Mouse (Mus musculus): ENCODE results near the gene Tdp1.

The Tdp1 gene

DNA sequence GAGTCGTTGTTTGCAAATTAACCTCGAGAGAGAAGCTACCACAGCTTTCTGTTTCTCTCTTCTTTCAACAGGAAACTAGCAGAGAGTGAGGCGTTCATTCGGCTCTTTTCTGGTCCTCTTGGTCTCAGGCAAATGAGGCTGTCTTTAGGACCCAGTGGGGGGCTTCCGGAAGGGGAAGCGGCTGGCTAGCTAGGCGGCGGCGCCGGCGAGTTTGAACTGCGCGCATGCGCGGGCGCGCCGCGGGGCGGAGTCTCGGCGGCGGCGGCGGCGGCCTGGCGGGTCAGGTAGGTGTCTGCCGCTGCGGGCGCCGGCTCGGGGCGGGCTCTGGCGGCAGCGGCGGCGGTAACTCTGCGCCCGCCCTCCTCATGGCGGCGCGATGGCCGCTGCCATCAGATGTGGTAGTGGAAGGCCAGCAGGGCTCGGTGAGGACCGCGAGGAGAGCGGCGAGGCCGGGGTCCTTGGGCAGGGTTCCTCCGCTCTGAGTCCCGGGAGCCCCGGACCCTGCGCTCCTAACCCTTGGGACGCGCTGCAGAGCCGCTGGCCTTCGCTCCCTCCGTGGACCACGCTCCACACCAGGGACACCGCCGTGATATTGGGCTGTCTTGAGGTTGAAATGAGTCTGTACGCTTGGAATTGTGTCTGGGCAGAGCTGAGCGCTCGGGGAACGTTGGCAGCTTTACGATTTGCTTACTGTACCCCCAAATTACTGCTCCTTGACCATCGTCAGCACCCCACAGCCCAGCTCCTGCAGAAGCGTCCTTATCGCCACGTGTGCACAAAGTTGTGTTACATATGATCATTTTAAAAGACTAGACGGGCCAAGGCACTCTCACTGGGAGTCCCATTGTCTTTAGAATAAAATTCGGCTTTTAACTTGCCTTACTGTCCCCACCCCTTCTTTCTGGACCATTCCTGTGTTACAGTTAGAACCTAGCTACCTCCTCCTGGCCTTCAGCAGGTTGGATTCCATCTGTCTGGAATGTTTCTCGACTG, at the start of gene Tdp1, which contains the start of gene Efcab11:
Tdp1 (plus strand) TSS at position 249 of the 993 bp plus-strand sequence.
Efcab11 (minus strand) TSS at position 171 of the 993 bp plus-strand sequence.
- peak; percentile 87 for DNase-seq (ENCODE audit: low read depth, low spot score)

GRCm38 (mm10) chr12:99836404-99837131, 47.7 kb upstream of the Tdp1 start:
- DNase-seq (ENCODE audit: low read depth, low spot score): peak; percentile 46

GRCm38 (mm10) chr12:99837528-99837927, 46.8 kb upstream of the Tdp1 start:
- DNase-seq (ENCODE audit: low read depth, low spot score): no peak

GRCm38 (mm10) chr12:99838109-99838508, 46.2 kb upstream of the Tdp1 start:
- DNase-seq (ENCODE audit: low read depth, low spot score): no peak

- DNase-seq (ENCODE audit: low read depth, low spot score): peak; percentile 12
Measured at GRCm38 (mm10) chr12:99838703-99839102, 45.6 kb upstream of the Tdp1 start.

GRCm38 (mm10) chr12:99844951-99845350, 39.4 kb upstream of the Tdp1 start:
- no peak for DNase-seq (ENCODE audit: low read depth, low spot score)

DNA sequence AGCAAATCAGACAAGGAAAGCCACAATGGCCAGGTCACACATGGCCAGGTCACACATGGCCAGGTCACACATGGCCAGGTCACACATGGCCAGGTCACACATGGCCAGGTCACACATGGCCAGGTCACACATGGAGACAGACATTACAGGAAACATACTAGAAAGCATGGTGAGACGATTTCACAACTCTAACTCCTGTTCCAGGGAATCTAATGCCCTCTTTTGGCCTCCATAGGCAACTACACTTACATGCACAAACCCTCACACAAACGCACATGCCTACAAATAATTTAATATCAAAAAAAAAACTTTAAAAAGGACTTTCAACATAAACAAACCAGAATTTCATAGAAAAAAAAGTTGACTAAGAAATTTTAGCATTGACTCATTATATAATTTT, 34.3 kb upstream of the Tdp1 start:
- DNase-seq (ENCODE audit: low read depth, low spot score): no peak

DNA sequence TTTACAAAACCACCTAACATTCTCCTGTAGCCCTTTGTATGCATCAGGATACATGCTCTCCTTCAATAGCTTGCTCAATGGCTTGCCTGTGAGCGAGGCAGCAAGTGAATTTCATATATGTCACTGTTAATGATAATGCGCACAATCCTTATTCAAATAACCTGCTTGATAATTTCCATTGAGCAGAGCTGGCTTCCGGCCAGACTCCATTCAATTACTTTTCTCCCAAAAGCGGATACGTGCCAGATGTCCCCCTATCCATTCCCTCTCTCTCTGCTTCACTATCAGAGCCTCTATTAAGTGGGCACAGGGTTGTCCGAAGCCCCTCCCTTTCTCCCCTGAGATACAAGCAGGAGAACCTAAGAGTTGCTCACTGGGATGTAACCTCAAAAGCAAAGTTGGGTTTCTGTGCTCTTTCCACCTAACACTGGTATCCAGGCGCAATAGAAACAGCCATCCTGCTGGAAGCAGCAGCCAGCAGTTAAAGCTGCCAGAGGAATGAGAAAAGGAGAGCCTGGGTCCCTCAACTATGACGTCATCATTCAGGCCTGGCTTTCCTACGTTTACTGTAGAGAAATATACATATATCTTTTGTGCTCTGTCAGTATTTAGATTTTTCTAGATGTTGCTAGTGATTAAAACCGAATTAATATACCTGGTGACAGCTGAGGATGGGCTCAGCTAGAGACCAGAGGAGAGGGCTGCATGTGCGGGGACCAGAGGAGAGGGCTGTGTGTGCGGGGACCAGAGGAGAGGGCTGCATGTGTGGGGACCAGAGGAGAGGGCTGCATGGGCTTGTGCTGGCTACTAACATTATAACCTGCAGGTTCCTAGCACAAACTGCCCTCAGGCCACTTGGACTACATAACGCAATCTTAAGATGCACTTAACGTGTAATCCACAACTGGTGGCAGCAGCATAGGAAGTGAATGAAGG, 30.7 kb upstream of the Tdp1 start:
- DNase-seq (ENCODE audit: low read depth, low spot score): no peak

- no peak for DNase-seq (ENCODE audit: low read depth, low spot score)
Measured at GRCm38 (mm10) chr12:99856011-99856410, 28.3 kb upstream of the Tdp1 start.

DNA sequence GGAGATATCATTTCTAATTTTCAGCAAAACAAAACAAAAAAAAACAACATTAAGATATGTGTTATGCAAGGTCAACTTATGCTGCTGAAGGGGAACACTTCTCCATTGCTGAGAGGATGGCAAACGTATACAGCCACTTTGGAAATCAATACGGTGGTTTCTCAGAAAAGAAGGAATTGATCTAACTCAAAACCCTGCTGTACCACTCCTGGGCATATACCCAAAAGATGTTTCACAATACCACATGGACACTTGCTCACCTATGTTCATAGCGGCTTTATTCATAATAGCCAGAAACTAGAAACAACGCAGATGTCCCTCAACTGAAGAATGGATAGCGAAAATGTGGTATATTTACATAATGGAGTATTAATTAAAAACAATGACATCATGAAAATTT, 25.7 kb upstream of the Tdp1 start:
- DNase-seq (ENCODE audit: low read depth, low spot score): no peak

DNA sequence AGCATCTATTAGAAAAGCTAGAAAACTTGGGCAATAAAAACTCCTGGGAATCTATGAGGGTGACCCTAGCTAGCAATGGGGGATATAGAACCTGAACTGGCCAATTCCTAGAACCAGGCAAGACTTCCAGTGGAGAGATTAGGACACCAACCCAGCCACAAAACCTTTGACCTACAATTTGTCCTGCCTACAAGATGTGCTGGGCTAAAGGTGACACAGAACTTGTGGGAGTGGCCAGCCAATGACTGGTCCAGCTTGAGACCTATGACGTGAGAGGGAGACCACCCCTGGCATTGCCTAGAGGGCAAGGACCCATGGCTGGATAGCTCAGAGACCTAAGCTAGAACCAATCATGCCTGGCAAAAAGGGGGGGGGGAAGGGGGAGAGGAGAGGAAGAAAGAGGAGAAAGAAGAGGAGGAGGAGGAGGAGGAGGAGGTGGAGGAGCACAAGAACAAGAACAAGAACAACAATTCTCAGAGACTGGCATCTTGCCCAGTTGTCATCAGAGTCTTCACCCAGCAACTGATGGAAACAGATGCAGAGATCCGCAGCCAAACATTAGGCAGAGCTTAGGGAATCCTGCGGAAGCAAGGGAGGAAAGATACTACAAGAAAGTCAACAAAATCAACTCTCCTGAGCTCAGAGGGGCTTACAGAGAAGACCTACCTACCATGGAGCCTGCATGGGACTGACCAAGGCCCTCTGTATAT, 24.8 kb upstream of the Tdp1 start:
- DNase-seq (ENCODE audit: low read depth, low spot score): no peak

GRCm38 (mm10) chr12:99860981-99861380, 23.3 kb upstream of the Tdp1 start:
- no peak for DNase-seq (ENCODE audit: low read depth, low spot score)

DNA sequence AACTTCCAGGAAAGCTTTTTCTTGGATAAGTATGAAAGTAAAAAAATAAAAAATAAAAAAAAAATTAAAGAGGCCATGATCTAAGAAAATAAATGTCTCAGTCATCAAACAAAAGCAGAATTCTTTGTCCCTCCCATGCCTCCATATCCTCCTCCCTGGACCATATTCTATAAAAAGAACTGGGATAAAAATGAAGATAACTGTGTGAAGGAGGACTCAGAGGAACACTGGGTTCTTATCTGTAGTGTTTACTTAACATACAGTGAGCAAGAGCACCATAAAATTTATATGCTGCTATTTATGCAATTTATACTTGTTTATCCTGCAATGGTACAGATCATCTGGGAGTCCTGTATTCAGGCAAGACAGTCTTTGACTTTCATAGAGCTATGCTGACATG, 19.7 kb upstream of the Tdp1 start:
- DNase-seq (ENCODE audit: low read depth, low spot score): no peak

GRCm38 (mm10) chr12:99868821-99869220, 15.5 kb upstream of the Tdp1 start:
- DNase-seq (ENCODE audit: low read depth, low spot score): no peak

DNA sequence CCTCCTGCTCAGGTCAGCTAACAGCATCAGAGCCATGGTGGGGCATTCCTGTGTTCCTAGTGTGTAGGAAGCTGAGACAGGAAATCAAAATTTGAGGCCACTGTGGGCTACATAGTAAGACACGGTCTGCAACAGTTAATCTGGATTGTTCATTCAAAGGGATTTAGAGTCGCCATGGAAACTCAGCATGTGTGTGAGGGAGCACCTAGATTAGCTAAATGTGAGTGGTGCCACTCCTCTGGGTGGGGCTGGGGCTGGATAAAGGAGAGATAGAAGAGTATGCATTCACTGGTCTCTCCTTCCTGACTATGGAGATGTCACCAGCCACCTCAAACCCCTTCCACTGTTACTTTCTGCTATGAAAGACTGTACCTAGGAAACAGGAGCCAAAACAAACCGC, 10.9 kb upstream of the Tdp1 start:
- no peak for DNase-seq (ENCODE audit: low read depth, low spot score)

- no peak for DNase-seq (ENCODE audit: low read depth, low spot score)
Measured at GRCm38 (mm10) chr12:99874609-99875008, 9.7 kb upstream of the Tdp1 start.

DNA sequence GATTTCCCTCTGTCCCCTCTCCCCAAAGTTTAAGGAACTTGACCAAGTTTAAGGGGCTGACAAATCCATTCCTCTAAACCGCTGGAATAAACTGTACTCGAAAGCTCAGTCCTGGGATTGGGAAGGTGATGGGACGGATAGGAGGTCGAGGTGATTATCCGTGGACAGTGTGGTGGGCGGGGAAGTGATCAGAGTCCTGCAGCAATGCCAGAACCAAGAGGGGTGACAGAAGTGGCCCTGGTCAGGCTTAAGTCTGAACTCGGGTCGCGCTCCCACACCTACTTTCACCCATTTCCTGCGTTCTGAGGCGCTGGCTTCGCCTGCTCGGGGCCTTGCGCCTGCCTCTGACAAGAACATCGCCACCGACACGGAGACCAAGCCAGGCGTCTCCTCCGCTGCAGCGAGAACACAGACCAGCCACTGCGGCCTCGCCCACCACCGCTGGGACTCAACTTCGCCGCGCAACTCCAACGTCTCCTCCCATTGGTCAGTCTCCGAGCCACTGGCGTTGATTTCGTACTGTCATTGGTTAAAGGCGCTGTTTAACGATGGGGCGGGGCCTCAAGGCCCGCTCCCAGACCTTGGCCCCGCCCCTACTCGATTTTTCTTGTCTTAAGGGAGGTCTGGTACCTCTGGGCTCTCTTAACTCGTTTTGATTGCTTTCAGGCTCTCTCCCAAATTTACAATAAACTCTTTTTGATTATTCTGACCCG, 1.2 kb upstream of the Tdp1 start:
- peak; percentile 84 for DNase-seq (ENCODE audit: low read depth, low spot score)

DNA sequence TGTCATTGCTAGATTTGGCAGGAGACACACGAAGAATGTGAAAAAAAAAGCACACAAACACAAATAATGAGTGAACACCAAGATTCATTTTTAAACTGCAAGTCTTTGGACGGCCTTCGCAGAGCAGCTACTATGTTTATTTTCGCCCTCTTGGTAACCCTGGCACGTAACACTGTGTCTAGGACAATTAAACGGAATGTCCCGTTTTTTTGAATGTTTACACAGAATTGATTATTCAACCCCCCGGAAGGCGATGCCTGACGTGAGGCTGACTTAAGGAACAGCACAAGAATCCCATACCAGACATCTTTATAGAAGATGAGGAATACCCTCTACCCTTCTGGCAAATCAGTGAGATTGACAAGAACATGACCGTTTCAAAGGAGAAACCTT, 608 bp upstream of the Tdp1 start:
- no peak for DNase-seq (ENCODE audit: low read depth, low spot score)

DNA sequence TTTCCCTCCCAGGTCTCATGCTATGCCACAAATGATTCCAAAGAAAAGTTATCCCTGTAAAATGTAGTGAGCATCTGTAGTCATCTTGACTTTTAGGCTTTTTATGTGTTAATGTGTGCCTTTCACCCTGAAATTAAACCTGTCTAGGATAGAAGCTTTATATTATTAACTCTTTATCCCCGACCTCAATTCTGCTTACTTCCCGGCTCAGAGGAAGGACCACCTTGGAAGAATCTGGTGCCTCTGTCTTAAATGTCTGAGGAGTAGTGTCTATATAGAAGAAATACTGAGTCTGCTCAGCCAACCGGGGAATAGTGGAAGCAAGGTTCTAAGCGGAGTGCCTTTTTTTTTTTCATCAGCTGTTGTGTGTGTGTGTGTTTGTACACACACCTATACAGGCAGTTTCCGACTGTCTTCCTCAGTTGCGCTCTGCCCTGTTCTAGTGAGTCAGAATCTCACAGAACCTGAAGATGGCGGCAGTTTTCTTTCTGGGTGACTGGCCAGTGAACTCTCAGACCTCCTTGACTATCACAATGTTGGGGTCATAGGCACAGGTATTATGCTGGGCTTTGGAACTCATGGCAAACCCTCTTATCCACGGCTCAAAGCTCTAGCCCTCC, 1.1 kb downstream of the Tdp1 start:
- no peak for DNase-seq (ENCODE audit: low read depth, low spot score)

DNA sequence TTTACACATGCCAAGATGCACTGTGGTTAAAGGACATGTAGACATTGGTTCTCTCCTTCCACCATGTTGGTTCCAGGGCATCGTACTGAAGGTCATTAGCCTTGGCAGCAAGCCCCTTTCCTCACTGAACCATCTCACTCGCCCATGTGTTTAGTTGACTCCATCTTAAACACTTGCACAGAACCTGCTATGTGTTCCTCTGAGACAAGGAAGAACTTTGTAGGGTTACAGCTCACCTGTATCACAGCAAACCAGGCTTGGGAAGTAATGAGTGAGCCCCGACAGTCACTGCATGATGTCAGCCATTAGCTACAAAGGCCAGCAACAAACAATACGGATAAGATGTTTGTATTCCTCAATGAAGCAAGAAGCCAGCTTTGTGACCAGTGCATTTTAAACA, 13.5 kb downstream of the Tdp1 start:
- no peak for DNase-seq (ENCODE audit: low read depth, low spot score)
